Mouse (Mus musculus) CD8-positive naive resting alpha-beta T cell, adult 2 months (primary cell): ENCODE measurements around the gene Hist1h3d.
"Not testable (repeated sequence)": the region's sequence is repeated elsewhere in the genome, so short reads cannot be mapped to it uniquely, and the experiment has no call there.

Experiments
- DNase-seq, 2 experiments: peaks; one replicate each; pipeline ENCODE4 v3.0.0; 2022; ENCODE audit warnings: low read depth in 2 of 2, low spot score in 2 of 2

Hist1h3d gene

DNA sequence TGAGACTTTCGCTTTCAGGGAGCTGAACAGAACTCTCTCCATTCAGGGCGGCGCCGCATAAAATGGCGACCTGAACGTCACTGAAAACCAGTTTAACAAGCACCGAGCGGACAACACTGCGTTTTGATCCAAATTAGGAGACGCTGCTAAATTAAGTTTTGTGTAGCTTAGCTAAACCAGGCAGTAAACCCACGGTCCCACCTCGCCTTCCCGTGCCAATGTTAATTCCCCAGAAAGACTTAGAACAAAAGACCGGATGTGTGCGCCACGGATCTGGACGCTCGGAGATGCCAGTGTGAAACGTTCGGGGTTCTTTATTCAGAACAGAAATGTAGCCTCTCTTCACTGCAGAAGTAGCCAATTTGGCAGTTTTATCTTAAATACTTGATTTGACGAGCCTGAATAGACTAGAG is 9.5 kb downstream of the Hist1h3d start:
- DNase-seq, result peak; percentile 62 to 70

DNA sequence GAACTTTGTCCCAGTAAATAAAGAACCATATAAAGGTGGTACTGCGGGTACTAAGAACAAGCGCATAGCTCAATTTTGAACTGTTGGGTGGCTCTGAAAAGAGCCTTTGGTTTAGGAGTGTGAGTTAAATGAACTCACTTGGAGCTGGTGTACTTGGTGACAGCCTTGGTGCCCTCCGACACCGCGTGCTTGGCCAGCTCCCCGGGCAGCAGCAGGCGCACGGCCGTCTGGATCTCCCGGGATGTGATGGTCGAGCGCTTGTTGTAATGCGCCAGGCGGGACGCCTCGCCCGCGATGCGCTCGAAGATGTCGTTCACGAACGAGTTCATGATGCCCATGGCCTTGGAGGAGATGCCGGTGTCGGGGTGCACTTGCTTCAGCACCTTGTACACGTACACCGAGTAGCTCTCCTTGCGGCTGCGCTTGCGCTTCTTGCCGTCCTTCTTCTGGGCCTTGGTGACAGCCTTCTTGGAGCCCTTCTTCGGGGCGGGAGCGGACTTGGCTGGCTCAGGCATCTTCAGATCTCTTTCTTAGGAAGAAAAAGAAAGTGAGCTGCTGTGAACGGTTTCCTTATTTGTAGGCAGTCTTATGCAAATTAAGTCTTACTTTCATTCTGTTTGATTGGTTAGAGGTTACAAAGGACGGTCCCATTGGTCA is 10.0 kb downstream of the Hist1h3d start:
- DNase-seq, result peak; percentile 68 to 69

DNA sequence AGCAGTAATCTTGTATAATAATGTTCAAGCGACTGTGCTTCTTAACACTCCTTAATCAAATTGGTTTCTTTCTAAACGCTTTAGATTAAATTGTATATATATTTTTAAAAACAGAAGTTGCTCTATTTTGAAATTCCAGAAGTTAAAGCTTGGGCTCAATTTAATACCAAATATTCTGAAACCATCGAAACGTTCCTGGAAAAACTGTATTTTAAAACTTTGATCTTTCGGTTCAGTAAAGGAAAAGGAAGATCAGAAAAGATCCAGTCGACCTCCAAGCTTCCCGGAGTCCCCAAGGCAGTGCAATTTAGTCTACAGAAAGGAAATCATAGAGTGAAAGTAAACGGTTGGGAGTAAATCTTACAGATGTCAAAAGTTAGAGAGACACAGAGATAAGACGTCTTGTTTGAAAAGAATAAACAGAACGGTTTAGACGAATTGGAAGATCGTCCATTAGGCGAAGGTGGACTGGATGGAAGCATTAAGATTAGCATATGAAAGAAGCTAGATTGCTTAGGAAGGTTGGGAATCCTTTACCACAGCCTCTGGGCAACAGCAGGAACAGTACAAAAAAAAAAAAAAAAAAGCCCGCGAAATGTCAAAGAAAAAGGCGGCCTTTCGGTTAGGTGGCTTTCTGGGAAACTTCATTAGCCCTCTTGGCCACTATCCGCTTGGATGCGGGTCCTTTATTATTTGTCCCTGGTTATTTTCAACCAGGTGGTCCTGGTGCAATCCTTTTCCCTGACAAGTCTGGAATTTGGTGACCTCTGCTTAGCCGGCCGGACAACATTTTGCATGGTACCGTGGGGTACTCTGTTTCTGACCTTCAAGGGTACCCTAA is 10.8 kb downstream of the Hist1h3d start:
- no peak for DNase-seq

DNA sequence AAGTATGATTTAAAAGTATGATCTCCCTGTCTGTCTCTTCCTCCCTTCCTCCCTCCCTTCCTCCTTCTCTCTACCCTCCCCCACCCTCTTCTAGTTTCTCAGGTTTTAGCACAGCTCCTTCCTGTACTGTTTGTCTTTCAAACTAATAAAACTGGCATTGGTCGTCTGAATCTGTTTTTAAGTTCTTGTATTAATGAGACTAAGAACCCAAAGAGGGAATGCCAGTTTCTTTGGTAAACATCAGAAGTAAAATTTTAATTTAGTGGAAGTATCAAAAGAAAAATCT is 11.3 kb downstream of the Hist1h3d start:
- DNase-seq, result no peak

DNA sequence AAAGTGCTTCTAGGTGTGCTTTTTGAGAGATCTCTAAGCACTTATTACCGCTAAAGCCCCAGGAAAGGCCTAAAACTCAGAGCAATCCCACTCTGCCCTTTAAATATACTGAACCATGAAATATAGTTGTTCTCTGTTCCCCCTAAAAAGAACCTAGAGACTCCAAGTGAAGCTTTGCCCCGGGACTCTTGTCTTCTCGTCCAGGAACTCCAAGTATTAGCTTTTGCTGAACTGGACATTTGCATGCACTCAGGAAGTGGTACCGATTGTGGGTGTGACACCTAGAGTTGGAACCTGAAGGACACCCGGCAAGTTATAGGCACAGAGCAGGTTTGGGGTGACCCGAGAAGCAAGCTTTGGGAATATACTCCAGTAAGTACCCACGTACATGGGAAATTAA is 15.6 kb downstream of the Hist1h3d start:
- DNase-seq, result no peak

DNA sequence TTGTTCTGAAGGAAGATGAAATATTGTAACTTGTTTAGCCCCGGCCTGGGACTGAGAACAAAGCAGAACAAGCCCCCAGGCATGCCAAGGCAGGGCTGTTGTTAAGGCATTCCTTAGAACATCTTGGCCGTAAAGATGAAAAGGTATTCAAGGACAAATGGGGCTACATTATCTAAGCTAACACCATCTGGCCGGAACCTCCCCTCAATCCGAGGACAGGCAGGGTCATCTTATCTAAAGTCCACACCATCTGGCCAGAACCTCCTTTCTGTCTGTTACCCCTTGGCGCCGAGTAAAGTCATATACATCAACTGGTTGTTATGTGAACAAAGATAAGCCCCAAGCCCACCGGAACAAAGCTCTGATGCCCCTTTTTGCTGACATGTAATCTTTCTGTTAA is 16.3 kb downstream of the Hist1h3d start:
- DNase-seq, result not testable (repeated sequence)

DNA sequence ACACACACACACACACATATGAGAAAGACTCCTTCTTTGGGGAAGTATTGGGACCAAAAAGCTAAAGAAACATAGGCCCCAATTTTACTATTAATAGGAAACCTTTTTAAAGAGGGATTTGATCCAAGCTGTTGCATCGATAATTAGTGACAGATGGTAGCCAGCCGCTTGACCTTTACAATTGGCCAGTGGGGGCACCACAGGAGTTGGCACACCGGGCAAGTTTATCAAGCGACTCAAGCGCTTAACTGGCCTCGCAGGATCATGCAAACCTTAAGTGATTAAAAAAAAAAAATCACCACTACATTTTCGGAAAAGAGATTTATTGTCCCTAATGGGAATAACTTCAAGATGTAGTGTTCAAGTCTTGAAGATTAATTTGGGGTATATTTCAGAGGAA is 17.1 kb downstream of the Hist1h3d start:
- no peak for DNase-seq

DNA sequence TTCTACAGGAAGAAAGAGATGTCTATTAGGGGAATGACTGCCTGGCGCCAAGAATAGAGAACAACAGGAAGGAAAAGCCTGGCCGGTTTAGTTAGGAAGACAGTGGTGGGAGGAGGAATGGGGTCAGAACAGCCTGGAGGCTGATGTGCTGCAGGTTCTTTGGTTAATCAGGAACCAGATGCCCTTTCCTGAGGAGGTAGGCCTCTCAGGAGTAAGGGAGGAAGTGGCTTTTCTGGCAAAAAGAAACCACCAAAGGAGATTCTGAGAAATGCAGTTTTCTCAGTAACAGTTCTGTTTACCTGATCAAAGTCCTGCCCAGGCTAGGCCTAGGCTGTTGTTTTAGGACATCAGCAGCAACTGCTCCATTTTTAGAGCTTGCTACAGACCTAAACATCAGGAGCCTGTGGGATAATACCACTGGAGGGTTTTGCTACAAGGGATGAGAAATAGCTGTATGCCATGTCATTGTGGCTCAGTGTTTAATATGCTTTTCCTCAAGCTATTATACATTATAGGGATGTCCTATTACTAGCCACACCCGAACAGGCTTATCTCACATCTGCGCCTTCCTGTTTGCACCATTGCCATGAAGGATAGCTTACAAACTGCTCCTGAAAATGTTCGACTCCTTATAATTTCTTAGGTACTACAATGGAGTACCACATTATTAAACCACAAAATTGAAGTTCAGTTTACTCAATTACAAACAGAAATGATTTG is 17.6 kb downstream of the Hist1h3d start:
- DNase-seq, result no peak

DNA sequence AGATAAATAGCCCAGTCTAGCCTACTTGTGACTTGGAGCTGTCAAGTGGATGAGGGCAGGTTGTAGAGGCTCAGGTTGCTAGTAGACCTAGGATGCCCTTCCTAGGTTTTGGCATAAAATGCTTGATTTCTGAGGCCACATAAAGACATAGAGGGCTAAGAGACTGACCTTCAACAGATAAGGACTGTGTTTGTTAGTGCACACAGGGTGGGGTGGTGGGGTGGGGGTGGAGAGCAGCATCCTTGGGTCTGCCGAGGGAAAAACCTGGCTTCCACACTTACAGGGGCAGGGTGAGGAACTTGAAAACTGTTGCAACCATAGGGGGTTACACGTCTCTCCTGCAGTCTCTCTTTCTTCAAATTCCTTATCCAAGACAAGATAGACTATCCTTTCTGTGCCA is 19.6 kb downstream of the Hist1h3d start:
- no peak for DNase-seq

DNA sequence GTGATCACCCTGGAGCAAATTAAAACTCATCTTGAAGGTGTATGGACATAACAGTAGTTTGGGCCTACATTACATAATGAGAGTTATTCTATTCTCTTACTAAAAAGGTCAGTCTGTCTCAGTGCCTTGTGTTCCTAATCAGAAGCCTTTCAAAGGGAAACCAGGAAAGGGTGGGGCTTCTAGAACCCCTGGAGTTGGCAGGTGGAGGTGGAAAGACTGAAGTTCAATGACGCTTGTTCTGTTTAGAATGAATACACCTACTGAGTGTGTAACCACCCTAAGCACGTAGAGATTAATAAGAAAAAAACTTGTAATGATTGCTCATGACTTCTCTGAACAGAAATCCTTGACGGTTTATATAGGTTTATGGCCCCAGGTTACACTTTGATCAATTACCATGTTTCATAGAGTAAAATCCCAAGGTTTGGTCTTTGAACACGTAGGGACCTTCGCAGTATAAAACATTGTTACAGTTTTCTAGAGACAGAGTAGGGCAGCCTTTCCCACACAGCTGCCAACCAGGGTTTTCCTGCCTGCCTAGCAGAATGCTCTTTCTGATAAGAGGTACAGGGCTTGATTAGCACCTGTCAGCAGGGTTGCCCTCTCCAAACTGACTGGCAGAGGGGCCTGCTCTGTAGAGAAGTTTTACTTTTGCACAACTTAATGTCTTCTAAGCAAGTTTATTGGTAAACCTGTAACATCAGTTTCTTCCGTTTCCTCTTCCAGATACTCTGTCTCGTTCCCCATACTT is 20.2 kb downstream of the Hist1h3d start:
- DNase-seq, result no peak

DNA sequence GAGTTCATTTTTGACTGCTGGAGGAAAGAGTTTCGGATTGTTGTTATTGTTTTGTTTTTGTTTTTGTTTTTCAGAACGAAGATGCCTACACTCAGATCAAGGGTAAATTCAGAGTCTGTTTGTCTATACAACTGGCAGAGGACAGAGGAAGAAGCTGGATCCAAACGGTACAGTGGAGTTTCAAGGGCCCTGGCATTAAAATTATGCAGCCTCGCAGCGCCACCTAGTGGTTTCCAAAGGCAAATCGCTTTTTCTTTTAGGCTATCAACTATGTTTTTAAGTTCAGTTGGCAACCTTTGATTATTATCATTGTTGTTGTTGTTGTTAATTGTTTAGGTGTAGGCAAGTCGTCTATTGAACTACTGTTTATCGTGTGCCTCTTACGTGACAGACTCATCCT is 22.4 kb downstream of the Hist1h3d start:
- DNase-seq, result peak; percentile 72 to 83

DNA sequence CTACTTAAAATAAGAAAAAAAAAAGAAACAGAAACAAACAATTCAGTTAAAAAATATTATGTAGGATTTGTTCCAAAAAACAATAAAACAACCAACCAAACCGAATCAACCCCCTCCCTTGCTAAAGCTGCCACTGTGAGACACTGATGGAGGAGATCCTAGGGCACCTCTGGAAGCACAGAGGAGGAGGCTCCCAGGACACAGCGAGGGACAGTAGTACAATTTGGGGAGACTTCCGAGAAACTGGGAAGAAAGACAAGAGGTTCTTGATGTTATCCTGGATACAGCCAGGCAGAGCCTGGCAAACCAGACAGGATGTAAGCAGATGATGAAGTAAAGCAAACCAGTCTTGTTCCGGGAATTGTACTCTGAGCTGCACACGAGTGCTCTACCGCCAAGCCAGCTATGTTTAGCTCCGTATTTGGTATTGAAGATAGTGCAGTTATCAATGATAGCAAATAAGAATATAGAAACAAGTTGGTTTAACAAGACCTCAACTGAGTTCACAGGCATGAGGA is 27.7 kb downstream of the Hist1h3d start:
- DNase-seq, result no peak

DNA sequence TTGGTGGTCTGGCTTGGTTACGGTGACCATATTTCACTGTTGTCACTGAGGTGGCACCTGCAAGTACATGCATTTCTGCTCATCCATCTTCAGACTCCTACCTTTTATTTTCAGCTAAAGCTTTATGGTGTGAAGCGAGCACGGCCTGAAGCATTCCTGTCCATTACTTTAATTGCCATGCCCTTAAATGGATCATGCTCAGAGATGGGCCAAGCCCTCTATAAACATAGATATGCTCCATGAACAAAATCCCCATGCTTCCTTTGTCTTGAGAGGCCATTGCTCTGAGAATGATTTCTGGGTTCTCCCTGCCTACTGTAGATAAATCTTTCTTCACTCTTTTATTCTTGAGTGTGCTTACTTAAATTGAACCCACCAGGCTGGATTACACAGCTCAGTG is 28.9 kb downstream of the Hist1h3d start:
- no peak for DNase-seq

DNA sequence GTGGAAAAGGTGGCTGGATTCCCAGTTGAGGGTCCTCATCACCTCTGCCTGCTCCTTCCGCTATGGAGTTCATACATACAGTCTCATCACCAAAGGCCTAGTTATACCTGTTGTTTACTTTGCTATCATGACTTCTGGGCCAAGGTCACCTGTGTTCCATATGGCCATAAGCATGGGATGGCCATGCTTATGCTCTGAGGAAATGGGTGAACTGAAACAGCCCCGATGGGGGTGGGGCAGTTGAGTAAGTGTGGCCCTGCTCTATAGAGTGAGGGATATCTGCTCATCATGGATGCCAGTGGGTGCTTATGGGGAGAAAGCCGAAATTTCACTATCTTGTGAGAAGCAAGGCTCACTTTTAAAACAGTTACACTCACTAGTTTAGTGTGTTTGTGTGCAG is 29.5 kb downstream of the Hist1h3d start:
- no peak for DNase-seq

DNA sequence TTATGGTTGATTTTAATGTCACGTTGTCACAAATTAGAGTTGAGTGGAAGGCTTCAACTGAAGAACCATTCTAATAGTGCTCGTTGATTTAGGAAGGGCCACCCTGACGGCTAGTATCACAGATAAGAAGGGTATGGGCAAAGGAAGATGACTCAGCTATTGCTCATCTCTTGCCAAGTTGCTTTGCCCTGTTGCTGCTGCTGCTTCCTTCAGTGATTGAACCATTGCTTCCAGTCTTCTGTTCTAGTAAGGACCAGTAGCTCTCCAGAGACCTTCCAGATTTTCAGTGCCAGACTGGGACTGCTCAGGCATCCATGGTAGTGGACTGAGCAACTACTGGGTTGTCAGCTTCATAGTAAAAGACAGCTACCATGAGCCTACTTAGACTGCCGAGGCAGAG is 33.6 kb downstream of the Hist1h3d start:
- DNase-seq, result no peak

DNA sequence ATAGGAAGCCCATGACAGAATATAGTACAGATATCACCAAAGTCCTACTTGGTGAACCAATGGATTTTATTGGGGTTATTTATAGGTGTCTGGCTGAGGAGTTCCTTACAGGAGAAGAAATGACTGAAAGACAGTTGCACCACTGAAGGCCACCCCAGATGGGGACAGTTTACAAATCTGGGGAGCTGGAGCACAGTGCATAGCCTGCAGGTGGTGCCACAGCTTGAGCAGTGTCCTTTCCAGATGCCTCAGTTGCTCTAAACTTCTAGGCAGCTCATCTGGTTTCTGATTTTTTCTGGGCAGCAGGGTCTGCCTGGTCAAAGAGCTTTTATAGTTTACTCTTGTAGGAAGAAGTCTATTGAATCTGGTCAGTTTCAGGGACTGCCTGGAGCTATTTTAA is 34.3 kb downstream of the Hist1h3d start:
- no peak for DNase-seq

DNA sequence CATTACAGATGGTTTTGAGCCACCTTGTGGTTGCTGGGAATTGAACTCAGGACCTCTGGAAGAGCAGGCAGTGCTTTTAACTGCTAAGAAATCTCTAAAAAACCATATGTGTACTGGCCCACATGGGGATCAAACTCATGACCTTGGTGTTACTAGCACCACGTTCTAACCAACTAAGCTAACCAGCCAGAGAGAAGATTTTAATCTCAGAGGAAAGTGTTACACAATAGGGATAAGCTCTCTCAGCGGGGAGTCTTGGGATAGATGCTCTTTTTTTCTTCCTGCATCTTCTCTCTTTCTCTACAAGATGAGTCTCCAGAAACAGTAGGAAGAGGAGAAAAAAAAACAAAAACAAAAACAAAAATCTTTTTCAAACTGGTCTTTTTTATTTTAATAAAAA is 34.8 kb downstream of the Hist1h3d start:
- no peak for DNase-seq

DNA sequence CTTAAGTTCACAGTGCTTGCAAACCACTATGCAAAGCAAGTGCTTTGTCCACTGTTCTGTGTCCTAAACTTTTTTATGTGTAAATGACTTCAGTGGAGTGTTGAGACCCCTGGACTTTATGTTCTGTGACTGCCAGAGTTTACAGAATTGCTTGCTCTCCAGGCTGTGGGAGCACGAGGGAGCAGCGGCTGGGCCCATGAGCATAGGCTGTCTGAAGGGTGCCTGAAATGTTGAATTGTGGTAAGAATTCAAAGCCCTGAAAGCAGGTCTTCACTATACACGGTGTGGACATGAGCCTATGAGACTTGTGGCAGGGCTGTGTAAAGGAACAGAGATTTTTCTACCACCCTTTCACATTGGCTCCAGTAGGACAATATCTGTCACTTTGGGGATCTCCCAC is 36.1 kb downstream of the Hist1h3d start:
- no peak for DNase-seq

DNA sequence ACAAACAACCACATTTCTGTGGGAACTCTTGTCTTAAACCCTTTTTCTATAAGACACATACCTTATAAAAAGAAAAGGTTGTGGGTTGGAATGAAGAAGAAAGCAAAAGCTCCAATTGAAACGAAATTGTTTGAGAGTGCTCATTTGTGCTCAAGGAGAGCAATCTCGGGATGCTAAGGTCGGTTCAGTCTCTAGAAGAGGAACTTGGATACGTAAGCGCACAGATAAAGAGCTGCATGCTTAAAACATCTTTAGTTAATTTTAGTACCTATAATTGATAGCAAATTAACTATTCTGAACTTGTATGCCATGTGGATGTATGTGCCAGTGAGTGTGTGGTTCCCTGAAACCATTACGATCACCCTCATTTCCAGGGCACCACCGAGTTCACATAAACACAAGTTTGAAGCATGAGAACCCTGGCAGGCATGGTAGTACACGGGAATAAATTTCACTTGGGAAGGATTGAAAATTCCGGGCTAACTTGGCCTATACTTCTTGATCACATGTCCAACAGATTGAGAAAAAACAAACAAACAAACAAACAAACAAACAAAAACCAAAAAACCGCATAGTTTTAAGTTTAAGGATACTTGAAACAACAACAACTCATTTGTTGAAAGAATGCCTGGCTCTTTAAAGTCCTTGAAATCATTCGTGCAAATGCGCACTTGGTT is 44.6 kb downstream of the Hist1h3d start:
- no peak for DNase-seq

DNA sequence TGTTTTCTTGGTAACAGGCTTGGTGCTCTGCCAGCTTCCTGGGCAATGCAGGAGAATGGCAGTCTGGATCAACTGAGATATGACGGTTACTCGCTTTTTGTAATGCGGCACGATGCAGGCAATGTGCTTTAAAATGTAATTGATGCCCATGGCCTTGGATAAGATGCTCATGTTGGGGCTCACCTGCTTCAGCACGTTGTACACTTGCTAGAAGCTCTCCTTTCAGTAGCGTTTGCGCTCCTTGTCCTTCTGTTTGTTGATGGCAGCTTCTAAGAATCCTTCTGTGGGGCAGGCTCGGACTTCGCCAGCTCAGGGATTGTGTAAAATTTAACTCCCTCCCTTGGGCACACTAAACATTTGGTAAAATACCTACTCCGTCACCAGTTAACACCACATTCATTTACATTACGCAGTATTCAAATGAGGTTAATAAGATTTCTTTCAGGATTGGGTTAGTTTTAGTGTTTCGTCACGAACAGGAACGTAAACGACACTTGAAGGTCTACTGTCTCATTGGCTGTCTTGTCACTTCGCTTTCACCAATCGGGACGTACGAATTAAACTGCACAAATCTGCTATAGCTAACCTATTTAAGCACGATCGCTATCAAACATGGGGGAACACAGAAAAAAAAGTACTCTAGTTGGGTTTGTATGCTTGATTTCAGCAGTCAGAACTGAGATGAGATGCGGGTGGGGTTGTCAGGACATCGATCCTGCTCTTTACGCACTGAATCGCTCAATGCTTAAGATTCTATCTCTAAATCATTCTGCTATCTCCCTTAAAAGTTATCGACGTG is 45.4 kb downstream of the Hist1h3d start, which contains the start of gene Hist1h2be:
TSS of gene Hist1h2be (minus strand) at position 392 of the 799 bp plus-strand sequence.
- peak; percentile 48 to 60 for DNase-seq
